Mouse (Mus musculus): Measurements from ENCODE around the gene Csrnp1. TPM values are rescaled to one million over a fixed set of nuclear protein-coding genes. Genes with fewer than 3 reads are reported as not detected.

Gene Csrnp1
- polyA plus RNA-seq, 1 experiment from 2014 or later: 7.1 TPM

- WGBS: 11% methylated on average over 21 of the region's 21 CpGs
- Histone ChIP-seq H3K4me2 (peak overlapping the region; percentile 50), H3K4me1 (peaks cover 14% of the 10 kb centered on the region), H3K36me3 (no peaks in the 10 kb centered on the region), H3K9me3 (replicated peaks) (no peaks in the 10 kb centered on the region), H3K4me3 (replicated peaks) (peak overlapping the region; percentile 5), H3K9ac (peak overlapping the region; percentile 21; the same call in 1 of the 2 replicates), H3K27ac (no peak overlapping the region), H3K27me3 (no peaks in the 10 kb centered on the region)
- peak; percentile 77 for ATAC-seq (replicated peaks; ENCODE audit: low FRiP score)
These were observed 21.3 kb downstream of the Csrnp1 start for GRCm38 (mm10) chr9:119962987-119963667.

DNA sequence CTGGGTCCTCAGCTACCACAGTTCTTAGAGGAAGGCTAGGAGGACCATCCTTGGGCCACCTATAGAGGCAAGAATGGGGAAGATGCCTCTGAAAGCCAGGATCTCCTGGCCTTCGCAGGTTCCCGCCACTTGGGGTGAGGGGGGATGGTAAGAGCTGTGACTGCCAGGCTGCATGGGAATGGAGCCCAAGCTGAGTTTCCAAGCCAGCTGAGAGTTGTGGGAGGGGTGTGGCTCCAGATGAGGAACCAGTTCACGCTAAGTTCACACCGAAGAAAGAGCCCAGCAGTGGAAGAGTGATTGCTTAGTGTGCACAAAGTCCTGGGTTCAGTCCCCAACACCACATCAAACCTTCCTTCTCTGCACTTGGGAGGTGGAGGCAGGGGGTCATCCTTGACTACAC, 22.2 kb downstream of the Csrnp1 start:
- no peaks in the 10 kb centered on the region for H3K9me3 ChIP-seq (replicated peaks)
- peaks cover 14% of the 10 kb centered on the region for H3K4me1 ChIP-seq
- H3K36me3 ChIP-seq: no peaks in the 10 kb centered on the region
- H3K4me3 ChIP-seq (replicated peaks): no peak overlapping the region
- ATAC-seq (replicated peaks; ENCODE audit: low FRiP score): no peak
- H3K4me2 ChIP-seq: no peak overlapping the region
- H3K27ac ChIP-seq: no peak overlapping the region
- 81% methylated on average over 4 of the region's 4 CpGs for WGBS
- H3K9ac ChIP-seq: no peak overlapping the region
- no peaks in the 10 kb centered on the region for H3K27me3 ChIP-seq

- H3K4me1 ChIP-seq: peaks cover 14% of the 10 kb centered on the region
- H3K9ac ChIP-seq: no peak overlapping the region
- 74% methylated on average over 9 of the region's 9 CpGs for WGBS
- H3K4me2 ChIP-seq: no peak overlapping the region
- no peaks in the 10 kb centered on the region for H3K27me3 ChIP-seq
- ATAC-seq (replicated peaks; ENCODE audit: low FRiP score): no peak
- no peak overlapping the region for H3K27ac ChIP-seq
- no peaks in the 10 kb centered on the region for H3K36me3 ChIP-seq
- no peak overlapping the region for H3K4me3 ChIP-seq (replicated peaks)
- H3K9me3 ChIP-seq (replicated peaks): no peaks in the 10 kb centered on the region
These were observed 25.6 kb downstream of the Csrnp1 start for GRCm38 (mm10) chr9:119958835-119959234.

- H3K4me1 ChIP-seq: peaks cover 12% of the 10 kb centered on the region; the same call in 1 of the 2 replicates
- H3K36me3 ChIP-seq: no peaks in the 10 kb centered on the region
- 84% methylated on average over 9 of the region's 9 CpGs for WGBS
- no peak overlapping the region for H3K4me3 ChIP-seq (replicated peaks)
- no peak overlapping the region for H3K9ac ChIP-seq
- H3K9me3 ChIP-seq (replicated peaks): no peaks in the 10 kb centered on the region
- H3K27ac ChIP-seq: no peak overlapping the region
- H3K4me2 ChIP-seq: no peak overlapping the region
- ATAC-seq (replicated peaks; ENCODE audit: low FRiP score): no peak
- H3K27me3 ChIP-seq: no peaks in the 10 kb centered on the region
These were observed 33.1 kb downstream of the Csrnp1 start for GRCm38 (mm10) chr9:119951388-119951787.

GRCm38 (mm10) chr9:119950434-119950833, 34.0 kb downstream of the Csrnp1 start:
- Histone ChIP-seq H3K27ac (no peak overlapping the region), H3K27me3 (no peaks in the 10 kb centered on the region), H3K4me3 (replicated peaks) (no peak overlapping the region), H3K9ac (no peak overlapping the region), H3K4me2 (no peak overlapping the region), H3K4me1 (peaks cover 12% of the 10 kb centered on the region; the same call in 1 of the 2 replicates), H3K9me3 (replicated peaks) (no peaks in the 10 kb centered on the region), H3K36me3 (no peaks in the 10 kb centered on the region)
- 26% methylated on average over 6 of the region's 6 CpGs for WGBS
- peak; percentile 58; the same call in 1 of the 2 replicates for ATAC-seq (replicated peaks; ENCODE audit: low FRiP score)

DNA sequence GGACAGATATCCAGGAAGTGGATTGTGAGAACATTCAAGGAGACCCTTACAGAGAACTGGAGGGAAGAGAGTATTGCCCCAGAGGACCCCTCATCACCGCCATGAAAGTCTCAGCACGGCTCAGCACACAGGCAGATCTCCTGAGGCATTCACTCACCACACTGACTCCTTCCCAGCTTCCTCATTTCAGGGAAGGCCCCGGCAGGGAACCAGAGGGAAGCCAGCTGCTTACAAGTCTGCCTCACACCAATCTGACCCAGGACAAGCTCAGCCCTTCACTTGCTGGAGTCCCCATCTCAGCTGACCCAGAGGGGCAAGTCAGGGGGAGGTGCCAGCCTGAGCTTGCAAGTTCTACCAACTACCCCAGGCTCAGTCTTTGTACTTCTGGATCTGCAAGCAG, 35.7 kb downstream of the Csrnp1 start:
- H3K4me1 ChIP-seq: peaks cover 12% of the 10 kb centered on the region; the same call in 1 of the 2 replicates
- H3K4me3 ChIP-seq (replicated peaks): no peak overlapping the region
- H3K9me3 ChIP-seq (replicated peaks): no peaks in the 10 kb centered on the region
- no peak overlapping the region for H3K4me2 ChIP-seq
- H3K9ac ChIP-seq: no peak overlapping the region
- no peak overlapping the region for H3K27ac ChIP-seq
- H3K36me3 ChIP-seq: no peaks in the 10 kb centered on the region
- ATAC-seq (replicated peaks; ENCODE audit: low FRiP score): no peak
- H3K27me3 ChIP-seq: no peaks in the 10 kb centered on the region
- WGBS: 26% methylated on average over 3 of the region's 3 CpGs

- Histone ChIP-seq H3K9me3 (replicated peaks) (no peaks in the 10 kb centered on the region), H3K4me3 (replicated peaks) (no peak overlapping the region), H3K27ac (no peak overlapping the region), H3K27me3 (no peaks in the 10 kb centered on the region), H3K9ac (no peak overlapping the region), H3K4me1 (peaks cover 6% of the 10 kb centered on the region; the same call in 1 of the 2 replicates), H3K4me2 (no peak overlapping the region), H3K36me3 (no peaks in the 10 kb centered on the region)
- ATAC-seq (replicated peaks; ENCODE audit: low FRiP score): no peak
- 79% methylated on average over 12 of the region's 12 CpGs for WGBS
These were observed 39.1 kb downstream of the Csrnp1 start for GRCm38 (mm10) chr9:119945173-119945900.

DNA sequence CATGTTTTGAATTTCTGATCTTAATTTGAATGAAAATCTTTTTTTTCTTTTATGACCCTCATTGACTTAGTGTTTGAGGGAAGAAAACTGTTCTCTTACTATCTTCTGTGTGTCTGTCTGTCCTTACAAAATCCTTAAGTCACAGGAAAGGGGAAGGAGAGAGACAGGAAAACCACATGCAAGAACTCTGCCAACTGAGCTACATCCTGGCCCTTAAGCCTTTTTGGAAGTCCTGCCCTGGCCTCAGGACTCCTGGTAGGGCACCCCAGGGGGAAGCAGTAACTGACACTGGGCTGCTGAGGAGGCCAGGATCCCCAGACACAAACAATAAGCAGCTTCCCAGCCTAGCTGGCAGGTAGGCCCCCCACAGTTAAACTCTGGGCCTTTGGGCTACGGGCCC, 41.1 kb downstream of the Csrnp1 start:
- H3K27ac ChIP-seq: no peak overlapping the region
- H3K4me2 ChIP-seq: no peak overlapping the region
- H3K27me3 ChIP-seq: no peaks in the 10 kb centered on the region
- H3K9me3 ChIP-seq (replicated peaks): no peaks in the 10 kb centered on the region
- no peak overlapping the region for H3K4me3 ChIP-seq (replicated peaks)
- ATAC-seq (replicated peaks; ENCODE audit: low FRiP score): no peak
- no peak overlapping the region for H3K9ac ChIP-seq
- H3K36me3 ChIP-seq: no peaks in the 10 kb centered on the region
- 88% methylated on average over 1 of the region's 1 CpGs for WGBS
- H3K4me1 ChIP-seq: peaks cover 9% of the 10 kb centered on the region; the same call in 1 of the 2 replicates

- Histone ChIP-seq H3K4me1 (peaks cover 18% of the 10 kb centered on the region), H3K4me2 (no peak overlapping the region), H3K4me3 (replicated peaks) (no peak overlapping the region), H3K27me3 (no peaks in the 10 kb centered on the region), H3K27ac (no peak overlapping the region), H3K9ac (no peak overlapping the region), H3K9me3 (replicated peaks) (no peaks in the 10 kb centered on the region), H3K36me3 (no peaks in the 10 kb centered on the region)
- ATAC-seq (replicated peaks; ENCODE audit: low FRiP score): no peak
- WGBS: 86% methylated on average over 14 of the region's 14 CpGs
These were observed 42.6 kb downstream of the Csrnp1 start for GRCm38 (mm10) chr9:119941861-119942260.

GRCm38 (mm10) chr9:119941407-119941806, 43.1 kb downstream of the Csrnp1 start:
- Histone ChIP-seq H3K4me3 (replicated peaks) (no peak overlapping the region), H3K36me3 (no peaks in the 10 kb centered on the region), H3K9ac (no peak overlapping the region), H3K4me1 (peaks cover 22% of the 10 kb centered on the region), H3K4me2 (no peak overlapping the region), H3K9me3 (replicated peaks) (no peaks in the 10 kb centered on the region), H3K27me3 (no peaks in the 10 kb centered on the region), H3K27ac (no peak overlapping the region)
- WGBS: 75% methylated on average over 5 of the region's 5 CpGs
- ATAC-seq (replicated peaks; ENCODE audit: low FRiP score): no peak

DNA sequence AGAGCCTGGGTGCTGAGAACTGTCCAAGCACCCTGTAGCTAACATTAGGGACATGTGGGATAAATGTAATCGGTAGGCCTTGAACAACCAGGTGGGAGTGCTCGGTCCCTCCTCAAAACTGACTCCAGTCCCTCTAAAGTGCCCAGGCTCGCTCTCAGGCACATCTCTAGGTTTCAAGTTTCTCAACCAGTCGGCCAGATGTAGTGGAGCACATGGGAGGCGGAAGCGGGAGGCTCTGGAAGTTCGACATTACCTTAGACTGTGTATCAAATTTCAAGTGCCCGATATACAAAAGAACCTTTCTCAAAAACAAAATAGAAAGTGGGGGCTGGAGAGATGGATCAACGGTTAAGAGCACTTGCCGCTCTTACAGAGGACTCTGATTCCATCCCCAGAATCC, 44.8 kb downstream of the Csrnp1 start:
- H3K27me3 ChIP-seq: no peaks in the 10 kb centered on the region
- H3K4me3 ChIP-seq (replicated peaks): no peak overlapping the region
- ATAC-seq (replicated peaks; ENCODE audit: low FRiP score): no peak
- H3K4me1 ChIP-seq: peaks cover 29% of the 10 kb centered on the region
- H3K4me2 ChIP-seq: no peak overlapping the region
- H3K36me3 ChIP-seq: no peaks in the 10 kb centered on the region
- no peak overlapping the region for H3K27ac ChIP-seq
- no peak overlapping the region for H3K9ac ChIP-seq
- 35% methylated on average over 10 of the region's 10 CpGs for WGBS
- H3K9me3 ChIP-seq (replicated peaks): no peaks in the 10 kb centered on the region

DNA sequence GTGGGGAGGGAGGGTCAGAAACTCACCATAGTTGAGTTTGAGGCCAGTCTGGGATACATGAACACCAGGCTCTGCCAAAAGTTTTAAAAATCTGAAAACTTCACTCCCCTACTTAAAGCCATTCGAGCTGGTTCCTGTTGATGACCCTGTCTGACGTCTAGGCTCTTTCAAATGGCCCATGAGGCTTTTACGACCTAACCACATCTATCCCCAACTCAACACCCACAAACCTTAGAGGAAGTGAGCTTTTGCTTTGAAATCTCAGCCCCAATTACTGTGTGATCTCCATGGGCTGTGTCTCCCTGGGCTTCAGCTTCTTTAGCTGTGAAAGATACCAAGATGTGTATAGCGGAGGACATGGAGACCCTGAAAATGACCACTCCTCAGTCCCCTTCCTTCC, 46.0 kb downstream of the Csrnp1 start:
- Histone ChIP-seq H3K9ac (no peak overlapping the region), H3K4me2 (no peak overlapping the region), H3K27ac (no peak overlapping the region), H3K27me3 (no peaks in the 10 kb centered on the region), H3K4me3 (replicated peaks) (no peak overlapping the region), H3K9me3 (replicated peaks) (no peaks in the 10 kb centered on the region), H3K4me1 (peaks cover 29% of the 10 kb centered on the region), H3K36me3 (no peaks in the 10 kb centered on the region)
- 63% methylated on average over 4 of the region's 4 CpGs for WGBS
- no peak for ATAC-seq (replicated peaks; ENCODE audit: low FRiP score)
